Mouse (Mus musculus) kidney, adult 8-10 months (tissue): ENCODE results near the gene Adipor2.

Source experiments
- DNase-seq, 2 experiments: peaks; one replicate each; pipeline ENCODE4 v3.0.0; 2022

The Adipor2 gene

DNA sequence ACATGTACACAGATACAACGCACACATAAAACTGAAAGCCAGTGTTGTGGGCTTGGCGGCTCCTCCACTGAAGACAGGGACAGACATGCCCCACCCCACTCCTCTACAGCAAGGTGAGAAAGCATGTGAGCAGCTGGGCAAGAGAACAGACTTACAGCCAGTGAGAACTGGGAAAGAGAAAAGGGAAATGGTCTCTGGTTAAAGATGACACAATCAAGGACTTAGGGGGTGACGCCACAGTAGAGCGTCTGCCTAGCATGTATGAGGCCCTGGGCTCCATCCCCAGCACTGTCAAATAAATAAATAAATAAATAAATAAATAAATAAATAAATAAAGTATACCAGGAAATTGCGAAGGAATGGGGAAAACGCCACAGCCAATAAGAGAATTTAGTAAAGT lies 114.2 kb downstream of the Adipor2 start:
- DNase-seq: no peak
